Mouse (Mus musculus) G1E (cell line): ENCODE data around the gene Ssc5d. TPM values are rescaled to one million over a fixed set of nuclear protein-coding genes. Genes with fewer than 3 reads are reported as not detected.

Experiments
- ATAC-seq: 2 replicates; pipeline ENCODE4 v1.8.0; 2016; ENCODE audit warnings: mild to moderate bottlenecking; ENCODE audit not compliant: insufficient number of reproducible peaks, poor library complexity, low FRiP score, severe bottlenecking; ENCODE audit errors: extremely low read depth
- DNase-seq: peaks from one replicate; pipeline ENCODE4 v3.0.0; 2012; ENCODE audit warnings: low spot score
- H3K27me3 ChIP-seq: 2 replicates; pipeline ENCODE4 v1.6.1; 2012; ENCODE audit warnings: mild to moderate bottlenecking, low read length, inconsistent platforms; ENCODE audit not compliant: insufficient read depth
- H3K36me3 ChIP-seq: replicated peaks from 2 replicates; pipeline ENCODE3; 2012; ENCODE audit warnings: mild to moderate bottlenecking, inconsistent platforms
- H3K4me1 ChIP-seq: 2 replicates; pipeline ENCODE4 v1.6.1; 2012; ENCODE audit warnings: low read depth, low read length, inconsistent platforms, mixed read lengths; ENCODE audit not compliant: insufficient read depth
- H3K4me3 ChIP-seq: 2 replicates; pipeline ENCODE4 v1.5.1; 2012; ENCODE audit warnings: low read depth, mild to moderate bottlenecking, inconsistent platforms, low read length, moderate library complexity, mixed read lengths
- H3K9me3 ChIP-seq: replicated peaks from 2 replicates; pipeline ENCODE4 v1.6.1; 2012; ENCODE audit warnings: inconsistent platforms
- CTCF ChIP-seq: IDR thresholded peaks from 2 replicates; pipeline ENCODE4 v1.5.1; 2012; ENCODE audit warnings: low read depth, low read length, inconsistent platforms, mixed read lengths
- GATA1 ChIP-seq: IDR thresholded peaks from 2 replicates; pipeline ENCODE4 v1.6.1; 2012; ENCODE audit warnings: borderline replicate concordance, low read length, inconsistent platforms, mixed read lengths
- GATA2 ChIP-seq: IDR thresholded peaks from 2 replicates; pipeline ENCODE4 v1.6.1; 2012; ENCODE audit warnings: low read depth, low read length, inconsistent platforms, borderline replicate concordance
- POLR2AphosphoS5 ChIP-seq: IDR thresholded peaks from 2 replicates; pipeline ENCODE4 v1.6.1; 2012; ENCODE audit warnings: low read depth, low read length, inconsistent platforms; ENCODE audit not compliant: insufficient replicate concordance
- TAL1 ChIP-seq: conservative IDR thresholded peaks from 2 replicates; pipeline ENCODE4 v1.6.1; 2012; ENCODE audit warnings: low read depth, low read length, inconsistent platforms, mixed read lengths
- polyA plus RNA-seq: library from polyadenylated mRNA; stranded (reverse); fragments of >175 nt; gene quantifications from 2 replicates; pipeline ENCODE4 v1.2.3, GENCODE M21; 2012
- total RNA-seq, 2 experiments: library from RNA; stranded (forward) in 1 of 2; stranded (reverse) in 1 of 2; fragments of 200-1000 nt in 1 of 2; fragments of >200 nt in 1 of 2; fragmentation: Nextera tagmentation in 1 of 2; gene quantifications; 2 replicates each; pipeline ENCODE4 v1.2.3; 2014 to 2017

The Ssc5d gene
- total and polyA plus RNA-seq, 3 experiments = 0.02 to 0.05 TPM; not detected in 1

- Histone ChIP-seq H3K36me3 (peaks cover 39% of the 10 kb centered on the region), H3K4me3 (no peak overlapping the region), H3K9me3 (no peaks in the 10 kb centered on the region), H3K27me3 (no peaks in the 10 kb centered on the region), H3K4me1 (no peaks in the 10 kb centered on the region)
- no peak for ATAC-seq
- DNase-seq = no peak
- TF ChIP-seq POLR2AphosphoS5 = no peak
- TF ChIP-seq GATA1 = no peak
- no peak for TF ChIP-seq CTCF
- TF ChIP-seq TAL1 = no peak
These were observed 30.4 kb upstream of the Ssc5d start for GRCm38 (mm10) chr7:4895186-4895585.

DNA sequence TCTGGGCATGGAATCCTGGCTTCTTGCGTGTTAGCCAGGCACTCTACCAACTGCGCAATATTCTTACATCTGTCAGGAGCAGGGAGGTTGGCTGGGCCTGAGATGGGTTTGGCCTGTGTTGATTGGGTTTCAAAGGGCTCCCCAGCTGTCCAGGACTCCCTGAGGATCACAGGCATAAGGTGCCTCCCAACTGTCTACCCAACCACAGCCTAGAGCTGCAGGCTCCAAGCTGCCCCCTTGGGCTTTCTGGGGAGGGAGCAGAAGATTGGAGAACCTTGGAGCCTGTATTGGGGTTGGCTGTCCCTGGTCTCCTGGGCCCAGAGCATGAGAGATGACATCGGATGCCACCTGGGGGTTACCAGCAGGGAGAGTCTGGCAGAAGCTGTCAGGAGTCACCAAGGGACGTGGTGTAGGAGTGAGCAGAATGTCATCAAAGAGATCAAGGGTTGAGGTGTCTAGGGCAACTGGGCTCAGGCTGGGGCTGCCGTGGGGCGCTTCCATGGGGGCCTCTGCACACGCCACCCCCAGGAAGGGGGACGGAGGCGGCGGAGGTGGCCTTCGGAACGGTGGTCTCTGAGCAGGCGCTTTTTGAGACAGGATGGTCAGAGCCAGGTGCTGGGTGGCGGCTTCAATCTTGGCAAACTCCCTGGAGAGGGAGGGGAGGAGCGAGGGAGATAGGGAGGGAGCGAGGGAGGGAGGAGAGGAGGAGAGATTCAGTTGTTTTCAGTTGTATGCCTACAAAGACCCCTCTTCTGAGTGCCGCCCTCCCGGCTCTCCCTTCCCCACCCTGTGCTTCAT is 26.5 kb upstream of the Ssc5d start:
- peaks cover 3% of the 10 kb centered on the region; the same call in 1 of the 2 replicates for H3K27me3 ChIP-seq
- no peak overlapping the region for H3K4me3 ChIP-seq
- H3K36me3 ChIP-seq = peaks cover 18% of the 10 kb centered on the region
- peaks cover 4% of the 10 kb centered on the region for H3K9me3 ChIP-seq
- no peak for TF ChIP-seq TAL1
- no peak for TF ChIP-seq GATA1
- TF ChIP-seq POLR2AphosphoS5 = no peak
- no peak for TF ChIP-seq CTCF
- no peak for TF ChIP-seq GATA2
- DNase-seq (no peak), ATAC-seq (no peak)
- H3K4me1 ChIP-seq = no peaks in the 10 kb centered on the region

- TF ChIP-seq POLR2AphosphoS5 (no peak), CTCF (no peak), TAL1 (no peak), GATA1 (no peak), GATA2 (no peak)
- Histone ChIP-seq H3K9me3 (peaks cover 4% of the 10 kb centered on the region), H3K4me1 (no peaks in the 10 kb centered on the region), H3K27me3 (peaks cover 3% of the 10 kb centered on the region; the same call in 1 of the 2 replicates), H3K36me3 (peaks cover 11% of the 10 kb centered on the region), H3K4me3 (no peak overlapping the region)
- ATAC-seq (no peak), DNase-seq (no peak)
These were observed 25.7 kb upstream of the Ssc5d start for GRCm38 (mm10) chr7:4899649-4900522.

GRCm38 (mm10) chr7:4900523-4900851 is 25.1 kb upstream of the Ssc5d start:
- Histone ChIP-seq H3K4me1 (no peaks in the 10 kb centered on the region), H3K4me3 (no peak overlapping the region), H3K9me3 (peaks cover 4% of the 10 kb centered on the region), H3K36me3 (peaks cover 7% of the 10 kb centered on the region), H3K27me3 (peaks cover 3% of the 10 kb centered on the region; the same call in 1 of the 2 replicates)
- ATAC-seq (no peak), DNase-seq (no peak)
- TF ChIP-seq GATA1 (no peak), POLR2AphosphoS5 (no peak), GATA2 (no peak), TAL1 (no peak), CTCF (no peak)

GRCm38 (mm10) chr7:4901171-4901570 is 24.4 kb upstream of the Ssc5d start:
- Histone ChIP-seq H3K4me1 (no peaks in the 10 kb centered on the region), H3K27me3 (peaks cover 6% of the 10 kb centered on the region), H3K4me3 (no peak overlapping the region), H3K9me3 (peaks cover 4% of the 10 kb centered on the region), H3K36me3 (peaks cover 2% of the 10 kb centered on the region)
- DNase-seq (no peak), ATAC-seq (no peak)
- TF ChIP-seq TAL1 (no peak), CTCF (peak; percentile 64)

DNA sequence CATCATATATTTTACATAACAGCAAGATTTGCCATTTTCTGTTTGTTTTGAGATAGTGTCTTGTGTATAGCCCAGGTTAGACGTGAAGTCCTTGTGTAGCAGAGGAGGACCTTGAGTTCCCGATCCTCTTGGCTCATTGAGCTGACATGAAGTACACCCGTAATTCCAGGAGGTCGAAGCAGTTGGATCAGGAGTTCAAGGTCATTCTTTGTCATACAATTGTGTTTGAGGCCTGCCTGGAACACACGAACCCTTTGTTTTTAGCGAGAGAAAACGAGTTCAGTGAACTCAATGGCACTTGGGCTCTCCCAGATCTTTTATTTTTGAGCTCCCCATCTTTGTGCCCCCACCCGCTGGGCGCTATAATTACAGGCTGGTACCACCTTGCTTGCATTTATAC is 23.2 kb upstream of the Ssc5d start:
- H3K4me1 ChIP-seq = no peaks in the 10 kb centered on the region

More for the DNA sequence above, 23.2 kb upstream of the Ssc5d start:
- Histone ChIP-seq H3K36me3 (no peaks in the 10 kb centered on the region), H3K4me3 (no peak overlapping the region), H3K9me3 (peaks cover 4% of the 10 kb centered on the region), H3K27me3 (peaks cover 16% of the 10 kb centered on the region)
- DNase-seq (no peak), ATAC-seq (no peak)
- no peak for TF ChIP-seq TAL1
- TF ChIP-seq GATA1 = no peak
- TF ChIP-seq POLR2AphosphoS5 = no peak
- no peak for TF ChIP-seq CTCF
- no peak for TF ChIP-seq GATA2
